Mouse (Mus musculus) megakaryocyte, embryonic 14.5 days (primary cell): ENCODE measurements around the gene Tubg2. TPM values are rescaled to one million over a fixed set of nuclear protein-coding genes. Genes with fewer than 3 reads are reported as not detected.

ENCODE experiments used
- H3K27me3 ChIP-seq: replicated peaks from 2 replicates; pipeline ENCODE3; 2012; ENCODE audit warnings: inconsistent platforms
- H3K36me3 ChIP-seq: replicated peaks from 2 replicates; pipeline ENCODE3; 2012; ENCODE audit warnings: low read length, inconsistent platforms, mixed read lengths
- H3K4me1 ChIP-seq: 2 replicates; pipeline ENCODE4 v1.6.1; 2012; ENCODE audit warnings: inconsistent platforms
- H3K4me3 ChIP-seq: replicated peaks from 2 replicates; pipeline ENCODE3; 2012; ENCODE audit warnings: moderate library complexity, mild to moderate bottlenecking, inconsistent platforms
- H3K9me3 ChIP-seq: 2 replicates; pipeline ENCODE4 v1.6.1; 2012; ENCODE audit warnings: inconsistent platforms
- FLI1 ChIP-seq: IDR thresholded peaks from 2 replicates; pipeline ENCODE4 v1.6.1; 2012; ENCODE audit warnings: low read length, inconsistent platforms, mixed read lengths
- GATA1 ChIP-seq: IDR thresholded peaks from 3 replicates; pipeline ENCODE4 v1.6.1; 2012; ENCODE audit warnings: mixed read lengths, low read length, inconsistent platforms, borderline replicate concordance
- polyA plus RNA-seq: library from polyadenylated mRNA; stranded (reverse); fragments of >175 nt; gene quantifications from 2 replicates; pipeline ENCODE4 v1.2.3, GENCODE M21; 2012; ENCODE audit warnings: low replicate concordance; ENCODE audit not compliant: insufficient read depth

Gene Tubg2
- polyA plus RNA-seq, 1 experiment, result not detected

- Histone ChIP-seq H3K9me3 (no peaks in the 10 kb centered on the region), H3K4me1 (peaks cover 37% of the 10 kb centered on the region), H3K4me3 (peak overlapping the region; percentile 23), H3K27me3 (peaks cover 89% of the 10 kb centered on the region), H3K36me3 (no peaks in the 10 kb centered on the region)
- no peak for TF ChIP-seq FLI1
- TF ChIP-seq GATA1, result no peak
Measured at GRCm38 (mm10) chr11:101164351-101164665, 8.6 kb downstream of the Tubg2 start.

- H3K4me3 ChIP-seq, result peak overlapping the region; percentile 10
- H3K9me3 ChIP-seq, result no peaks in the 10 kb centered on the region
- peaks cover 40% of the 10 kb centered on the region for H3K4me1 ChIP-seq
- H3K36me3 ChIP-seq, result no peaks in the 10 kb centered on the region
- TF ChIP-seq FLI1 (no peak), GATA1 (no peak)
- peaks cover 89% of the 10 kb centered on the region for H3K27me3 ChIP-seq
Measured at GRCm38 (mm10) chr11:101164677-101165580, 9.2 kb downstream of the Tubg2 start.

- peaks cover 100% of the 10 kb centered on the region for H3K27me3 ChIP-seq
- TF ChIP-seq GATA1 (no peak), FLI1 (no peak)
Measured at GRCm38 (mm10) chr11:101166357-101166756, 10.7 kb downstream of the Tubg2 start.

GRCm38 (mm10) chr11:101167211-101167962, 11.7 kb downstream of the Tubg2 start:
- no peak for TF ChIP-seq FLI1
- no peak for TF ChIP-seq GATA1
- no peaks in the 10 kb centered on the region for H3K9me3 ChIP-seq
- peaks cover 65% of the 10 kb centered on the region for H3K4me1 ChIP-seq
- H3K27me3 ChIP-seq, result peaks cover 100% of the 10 kb centered on the region
- H3K36me3 ChIP-seq, result no peaks in the 10 kb centered on the region
- H3K4me3 ChIP-seq, result no peak overlapping the region

More at GRCm38 (mm10) chr11:101166357-101166756, 10.7 kb downstream of the Tubg2 start:
- Histone ChIP-seq H3K36me3 (no peaks in the 10 kb centered on the region), H3K4me1 (peaks cover 55% of the 10 kb centered on the region), H3K4me3 (no peak overlapping the region), H3K9me3 (no peaks in the 10 kb centered on the region)

GRCm38 (mm10) chr11:101167963-101168300, 12.2 kb downstream of the Tubg2 start:
- Histone ChIP-seq H3K27me3 (peaks cover 98% of the 10 kb centered on the region), H3K4me1 (peaks cover 65% of the 10 kb centered on the region), H3K4me3 (no peak overlapping the region), H3K36me3 (no peaks in the 10 kb centered on the region), H3K9me3 (no peaks in the 10 kb centered on the region)
- TF ChIP-seq GATA1 (no peak), FLI1 (no peak)

- Histone ChIP-seq H3K27me3 (peaks cover 98% of the 10 kb centered on the region), H3K4me3 (no peak overlapping the region), H3K4me1 (peaks cover 65% of the 10 kb centered on the region), H3K9me3 (no peaks in the 10 kb centered on the region), H3K36me3 (no peaks in the 10 kb centered on the region)
- TF ChIP-seq GATA1 (no peak), FLI1 (no peak)
Measured at GRCm38 (mm10) chr11:101168301-101168980, 12.7 kb downstream of the Tubg2 start.

GRCm38 (mm10) chr11:101169301-101170107, 13.8 kb downstream of the Tubg2 start:
- Histone ChIP-seq H3K4me1 (peaks cover 65% of the 10 kb centered on the region), H3K9me3 (no peaks in the 10 kb centered on the region), H3K36me3 (no peaks in the 10 kb centered on the region), H3K27me3 (peaks cover 98% of the 10 kb centered on the region), H3K4me3 (no peak overlapping the region)
- TF ChIP-seq FLI1, result no peak
- TF ChIP-seq GATA1, result no peak

GRCm38 (mm10) chr11:101170354-101170810, 14.7 kb downstream of the Tubg2 start, which contains the start of gene Cntnap1:
Cntnap1 (plus strand) TSS chr11:101170523.
- TF ChIP-seq GATA1 (no peak), FLI1 (no peak)
- no peaks in the 10 kb centered on the region for H3K36me3 ChIP-seq
- peaks cover 98% of the 10 kb centered on the region for H3K27me3 ChIP-seq
- peaks cover 66% of the 10 kb centered on the region for H3K4me1 ChIP-seq
- H3K9me3 ChIP-seq, result no peaks in the 10 kb centered on the region
- peak within 1 kb of the TSS; percentile 94 for H3K4me3 ChIP-seq
